Mouse (Mus musculus) liver, embryonic 12.5 days (tissue): ENCODE data around the gene Olfr1056. TPM values are rescaled to one million over a fixed set of nuclear protein-coding genes. Genes with fewer than 3 reads are reported as not detected.
"Not testable (repeated sequence)": the region's sequence is repeated elsewhere in the genome, so short reads cannot be mapped to it uniquely, and the experiment has no call there.

Source experiments
- ATAC-seq: fragments of 200-750 bp; cut with Nextera tagmentation; 2 replicates; pipeline ENCODE4 v1.8.0; 2017; ENCODE audit warnings: moderate number of reproducible peaks, mild to moderate bottlenecking, moderate library complexity
- H3K27ac ChIP-seq: fragments of 300-500 bp; sonication (generic); 2 replicates; pipeline ENCODE4 v1.5.1; 2016; ENCODE audit warnings: mild to moderate bottlenecking
- H3K27me3 ChIP-seq: fragments of 300-500 bp; sonication (generic); replicated peaks from 2 replicates; pipeline ENCODE4 v1.6.1; 2016; ENCODE audit warnings: mild to moderate bottlenecking, moderate library complexity
- H3K36me3 ChIP-seq: fragments of 300-500 bp; sonication (generic); 2 replicates; pipeline ENCODE4 v1.6.1; 2016; ENCODE audit warnings: mild to moderate bottlenecking, moderate library complexity
- H3K4me1 ChIP-seq: fragments of 300-500 bp; sonication (generic); 2 replicates; pipeline ENCODE4 v1.6.1; 2016
- H3K4me2 ChIP-seq: fragments of 300-500 bp; sonication (generic); 2 replicates; pipeline ENCODE4 v1.6.1; 2016; ENCODE audit warnings: mild to moderate bottlenecking, moderate library complexity
- H3K4me3 ChIP-seq: fragments of 300-500 bp; sonication (generic); 2 replicates; pipeline ENCODE4 v1.5.1; 2016; ENCODE audit warnings: mild to moderate bottlenecking, moderate library complexity
- H3K9ac ChIP-seq: fragments of 300-500 bp; sonication (generic); 2 replicates; pipeline ENCODE4 v1.6.1; 2016; ENCODE audit warnings: mild to moderate bottlenecking, moderate library complexity
- H3K9me3 ChIP-seq: fragments of 300-500 bp; sonication (generic); replicated peaks from 2 replicates; pipeline ENCODE4 v1.6.1; 2016; ENCODE audit warnings: mild to moderate bottlenecking, moderate library complexity
- WGBS: fragments of 180-500 bp; shearing (Covaris S2); methylation state at CpG from one replicate; pipeline ENCODE4 v1.1.7; 2016; ENCODE audit not compliant: insufficient replicate concordance; 5-methylcytosine and 5-hydroxymethylcytosine counted together
- polyA plus RNA-seq: library from polyadenylated mRNA; unstranded; fragments of >200 nt; fragmentation: Nextera tagmentation; extraction: Ambion mirVana; gene quantifications from 2 replicates; pipeline ENCODE4 v1.2.1, GENCODE M21; 2016

Gene Olfr1056
- polyA plus RNA-seq, result not detected in 2 replicates

GRCm38 (mm10) chr2:86362369-86362768 is at the start of gene Olfr1056:
Gene Olfr1056, minus strand, starts transcription at chr2:86362469.
- Histone ChIP-seq H3K4me3 (no peak within 1 kb of the TSS), H3K27me3 (no peaks in the 10 kb centered on the region), H3K4me1 (no peaks in the 10 kb centered on the region), H3K36me3 (no peaks in the 10 kb centered on the region), H3K27ac (no peak within 1 kb of the TSS), H3K9ac (no peak within 1 kb of the TSS), H3K4me2 (no peak within 1 kb of the TSS), H3K9me3 (no peaks in the 10 kb centered on the region)
- ATAC-seq, result no peak

- H3K4me3 ChIP-seq, result no peak overlapping the region
- WGBS, result 63% methylated on average over 2 of the region's 2 CpGs
- no peaks in the 10 kb centered on the region for H3K4me1 ChIP-seq
- no peaks in the 10 kb centered on the region for H3K27me3 ChIP-seq
- no peak overlapping the region for H3K27ac ChIP-seq
- H3K4me2 ChIP-seq, result no peak overlapping the region
- H3K36me3 ChIP-seq, result no peaks in the 10 kb centered on the region
- ATAC-seq, result no peak
- no peaks in the 10 kb centered on the region for H3K9me3 ChIP-seq
- H3K9ac ChIP-seq, result no peak overlapping the region
Measured at GRCm38 (mm10) chr2:86395114-86395513, 32.8 kb upstream of the Olfr1056 start.

- H3K27me3 ChIP-seq, ATAC-seq, H3K4me3 ChIP-seq, H3K9ac ChIP-seq, H3K36me3 ChIP-seq, H3K9me3 ChIP-seq, H3K27ac ChIP-seq, H3K4me2 ChIP-seq, H3K4me1 ChIP-seq: not testable (repeated sequence)
Measured at GRCm38 (mm10) chr2:86388461-86388860, 26.2 kb upstream of the Olfr1056 start, which contains the start of gene Olfr1058. Gene Olfr1058, minus strand, starts transcription at chr2:86388561.

- Histone ChIP-seq H3K36me3 (no peaks in the 10 kb centered on the region), H3K9ac (no peak within 1 kb of the TSS), H3K4me3 (no peak within 1 kb of the TSS), H3K27me3 (no peaks in the 10 kb centered on the region), H3K4me2 (no peak within 1 kb of the TSS), H3K27ac (no peak within 1 kb of the TSS), H3K9me3 (no peaks in the 10 kb centered on the region), H3K4me1 (no peaks in the 10 kb centered on the region)
- ATAC-seq, result no peak
Measured at GRCm38 (mm10) chr2:86378293-86378692, 16.0 kb upstream of the Olfr1056 start, which contains the start of gene Olfr1057. Gene Olfr1057, minus strand, starts transcription at chr2:86378393.

GRCm38 (mm10) chr2:86366342-86366741 is 4.1 kb upstream of the Olfr1056 start:
- not testable (repeated sequence) for H3K9ac ChIP-seq, H3K9me3 ChIP-seq, H3K4me2 ChIP-seq, H3K36me3 ChIP-seq, H3K27ac ChIP-seq, H3K4me1 ChIP-seq, H3K27me3 ChIP-seq, H3K4me3 ChIP-seq, ATAC-seq
- WGBS, result 60% methylated on average over 1 of the region's 6 CpGs

GRCm38 (mm10) chr2:86351751-86352150 is 10.5 kb downstream of the Olfr1056 start:
- not testable (repeated sequence) for H3K4me2 ChIP-seq, H3K27ac ChIP-seq, H3K9ac ChIP-seq, H3K4me3 ChIP-seq, H3K9me3 ChIP-seq, H3K27me3 ChIP-seq, H3K36me3 ChIP-seq, ATAC-seq, H3K4me1 ChIP-seq
- WGBS, result 84% methylated on average over 1 of the region's 1 CpGs

GRCm38 (mm10) chr2:86350184-86350583 is 12.1 kb downstream of the Olfr1056 start, which contains the start of gene Olfr1055:
Gene Olfr1055, minus strand, starts transcription at chr2:86350284.
- Histone ChIP-seq H3K4me2 (no peak within 1 kb of the TSS), H3K27ac (no peak within 1 kb of the TSS), H3K4me3 (no peak within 1 kb of the TSS), H3K27me3 (no peaks in the 10 kb centered on the region), H3K9me3 (no peaks in the 10 kb centered on the region), H3K9ac (no peak within 1 kb of the TSS), H3K36me3 (no peaks in the 10 kb centered on the region), H3K4me1 (no peaks in the 10 kb centered on the region)
- 83% methylated on average over 5 of the region's 5 CpGs for WGBS
- ATAC-seq, result no peak

- Histone ChIP-seq H3K27me3 (no peaks in the 10 kb centered on the region), H3K9ac (no peak within 1 kb of the TSS), H3K4me3 (no peak within 1 kb of the TSS), H3K9me3 (no peaks in the 10 kb centered on the region), H3K27ac (no peak within 1 kb of the TSS), H3K36me3 (no peaks in the 10 kb centered on the region), H3K4me1 (no peaks in the 10 kb centered on the region), H3K4me2 (no peak within 1 kb of the TSS)
- 68% methylated on average over 3 of the region's 3 CpGs for WGBS
- ATAC-seq, result no peak
Measured at GRCm38 (mm10) chr2:86335333-86335732, 26.9 kb downstream of the Olfr1056 start, which contains the start of gene Olfr1054. Gene Olfr1054, minus strand, starts transcription at chr2:86335433.

GRCm38 (mm10) chr2:86315184-86315583 is 47.1 kb downstream of the Olfr1056 start, which contains the start of gene Olfr1053:
Gene Olfr1053, minus strand, starts transcription at chr2:86315284.
- Histone ChIP-seq H3K4me1 (no peaks in the 10 kb centered on the region), H3K4me2 (no peak within 1 kb of the TSS), H3K27ac (no peak within 1 kb of the TSS), H3K4me3 (no peak within 1 kb of the TSS), H3K27me3 (no peaks in the 10 kb centered on the region), H3K9ac (no peak within 1 kb of the TSS), H3K9me3 (no peaks in the 10 kb centered on the region), H3K36me3 (no peaks in the 10 kb centered on the region)
- ATAC-seq, result no peak
- 42% methylated on average over 3 of the region's 3 CpGs for whole genome bisulfite sequencing

Other genes starting within 250 kb of the Olfr1056 start
- not detected in 2 replicates for gene Olfr1039, start 226.5 kb downstream of the Olfr1056 start, polyA plus RNA-seq
- not detected in 2 replicates for gene Olfr1040, start 215.7 kb downstream of the Olfr1056 start, polyA plus RNA-seq
- not detected in 2 replicates for gene Olfr1042, start 200.6 kb downstream of the Olfr1056 start, polyA plus RNA-seq
- not detected in 2 replicates for gene Olfr1043, start 194.9 kb downstream of the Olfr1056 start, polyA plus RNA-seq
- not detected in 2 replicates for gene Olfr1044, start 184.6 kb downstream of the Olfr1056 start, polyA plus RNA-seq
- not detected in 2 replicates for gene Olfr52, start 176.8 kb downstream of the Olfr1056 start, polyA plus RNA-seq
- gene Olfr1045, start 159.5 kb downstream of the Olfr1056 start, polyA plus RNA-seq, result not detected in 2 replicates
- not detected in 2 replicates for gene Olfr1046, start 143.2 kb downstream of the Olfr1056 start, polyA plus RNA-seq
- not detected in 2 replicates for gene Olfr1047, start 131.1 kb downstream of the Olfr1056 start, polyA plus RNA-seq
- not detected in 2 replicates for gene Olfr1048, start 122.2 kb downstream of the Olfr1056 start, polyA plus RNA-seq
- not detected in 2 replicates for gene Olfr1049, start 104.1 kb downstream of the Olfr1056 start, polyA plus RNA-seq
- gene Olfr1051, start 83.4 kb downstream of the Olfr1056 start, polyA plus RNA-seq, result not detected in 2 replicates
- gene Olfr1052, start 70.0 kb downstream of the Olfr1056 start, polyA plus RNA-seq, result not detected in 2 replicates
- not detected in 2 replicates for gene Olfr1053, start 47.2 kb downstream of the Olfr1056 start, polyA plus RNA-seq
- not detected in 2 replicates for gene Olfr1054, start 27.0 kb downstream of the Olfr1056 start, polyA plus RNA-seq
- not detected in 2 replicates for gene Olfr1055, start 12.2 kb downstream of the Olfr1056 start, polyA plus RNA-seq
- gene Olfr1057, start 15.9 kb upstream of the Olfr1056 start, polyA plus RNA-seq, result not detected in 2 replicates
- gene Olfr1058, start 26.1 kb upstream of the Olfr1056 start, polyA plus RNA-seq, result not detected in 2 replicates
- not detected in 2 replicates for gene Olfr1061, start 51.6 kb upstream of the Olfr1056 start, polyA plus RNA-seq
- not detected in 2 replicates for gene Olfr1062, start 64.3 kb upstream of the Olfr1056 start, polyA plus RNA-seq
- gene Olfr1065, start 88.1 kb upstream of the Olfr1056 start, polyA plus RNA-seq, result not detected in 2 replicates
- not detected in 2 replicates for gene Olfr1066, start 93.8 kb upstream of the Olfr1056 start, polyA plus RNA-seq
- gene Olfr228, start 124.9 kb upstream of the Olfr1056 start, polyA plus RNA-seq, result not detected in 2 replicates
- gene Olfr1076, start 146.0 kb upstream of the Olfr1056 start, polyA plus RNA-seq, result not detected in 2 replicates
- gene Olfr1079, start 180.0 kb upstream of the Olfr1056 start, polyA plus RNA-seq, result not detected in 2 replicates
- gene Olfr1080, start 195.8 kb upstream of the Olfr1056 start, polyA plus RNA-seq, result not detected in 2 replicates
- gene Olfr1082, start 236.5 kb upstream of the Olfr1056 start, polyA plus RNA-seq, result not detected in 2 replicates